Mouse (Mus musculus): ENCODE data around the gene Spdye4c. TPM values are rescaled to one million over a fixed set of nuclear protein-coding genes. Genes with fewer than 3 reads are reported as not detected.

The Spdye4c gene
- total and polyA plus RNA-seq, 3 experiments = not detected

GRCm38 (mm10) chr2:128555082-128555481 lies 35.9 kb upstream of the Spdye4c start:
- Histone ChIP-seq H3K36me3 (ENCODE audit: control insufficient read depth in 1 of 2, insufficient read depth in 2 of 2, low read length in 2 of 2) (no peaks in the 10 kb centered on the region), H3K4me1 (ENCODE audit: control insufficient read depth in 1 of 2, insufficient read depth in 2 of 2, low read length in 2 of 2) (no peaks in the 10 kb centered on the region), H3K79me2 (ENCODE audit: control insufficient read depth, insufficient read depth, low read length, poor library complexity) (no peaks in the 10 kb centered on the region), H3K27me3 (ENCODE audit: control insufficient read depth in 1 of 2, insufficient read depth in 2 of 2, low read length in 2 of 2) (peaks cover 0 to 6% of the 10 kb centered on the region in 2 experiments; a peak in 3 of 4 replicates), H3K9ac (ENCODE audit: control insufficient read depth, low read depth, low read length, poor library complexity, severe bottlenecking) (no peak overlapping the region), H3K4me3 (ENCODE audit: control insufficient read depth in 1 of 2, insufficient read depth in 1 of 2, low read depth in 2 of 2, low read length in 2 of 2) (no peak overlapping the region), H3K27ac (ENCODE audit: control insufficient read depth, low read depth, low read length) (no peak overlapping the region), H3K9me3 (replicated peaks; ENCODE audit: insufficient read depth, low read length) (no peaks in the 10 kb centered on the region)
- DNase-seq (ENCODE audit: low read depth, low spot score) = no peak
- TF ChIP-seq MXI1 (IDR thresholded peaks at IDR 0.05; ENCODE audit: low read depth, low read length) (no peak), CHD2 (IDR thresholded peaks at IDR 0.05; ENCODE audit: low read length) (no peak), SIN3A (IDR thresholded peaks at IDR 0.05; ENCODE audit: low read length) (no peak), TCF12 (IDR thresholded peaks at IDR 0.05; ENCODE audit: low read depth, low read length) (no peak), SMC3 (IDR thresholded peaks at IDR 0.05; ENCODE audit: low read depth, low read length) (no peak), USF2 (IDR thresholded peaks at IDR 0.05; ENCODE audit: borderline replicate concordance in 1 of 2, insufficient read depth in 1 of 2, low read depth in 1 of 2, low read length in 2 of 2) (no peak), NELFE (IDR thresholded peaks at IDR 0.05; ENCODE audit: low read depth, low read length) (no peak), ETS1 (IDR thresholded peaks at IDR 0.05; ENCODE audit: low read depth, low read length) (no peak), CHD1 (IDR thresholded peaks at IDR 0.05; ENCODE audit: low read depth, low read length) (no peak), ZKSCAN1 (IDR thresholded peaks at IDR 0.05; ENCODE audit: low read depth, low read length) (no peak)

- H3K27me3 ChIP-seq (ENCODE audit: control insufficient read depth in 1 of 2, insufficient read depth in 2 of 2, low read length in 2 of 2) = no peaks in the 10 kb centered on the region
- no peak overlapping the region for H3K9ac ChIP-seq (ENCODE audit: control insufficient read depth, low read depth, low read length, poor library complexity, severe bottlenecking)
- H3K4me1 ChIP-seq (ENCODE audit: control insufficient read depth in 1 of 2, insufficient read depth in 2 of 2, low read length in 2 of 2) = no peaks in the 10 kb centered on the region
- H3K79me2 ChIP-seq (ENCODE audit: control insufficient read depth, insufficient read depth, low read length, poor library complexity) = no peaks in the 10 kb centered on the region
- DNase-seq (ENCODE audit: low read depth, low spot score) = peak; percentile 45
- no peaks in the 10 kb centered on the region for H3K36me3 ChIP-seq (ENCODE audit: control insufficient read depth in 1 of 2, insufficient read depth in 2 of 2, low read length in 2 of 2)
- H3K9me3 ChIP-seq (replicated peaks; ENCODE audit: insufficient read depth, low read length) = no peaks in the 10 kb centered on the region
- no peak overlapping the region for H3K4me3 ChIP-seq (ENCODE audit: control insufficient read depth in 1 of 2, insufficient read depth in 1 of 2, low read depth in 2 of 2, low read length in 2 of 2)
- no peak overlapping the region for H3K27ac ChIP-seq (ENCODE audit: control insufficient read depth, low read depth, low read length)
- TF ChIP-seq RCOR1 (IDR thresholded peaks at IDR 0.05; ENCODE audit: low read depth, low read length) = no peak
- TF ChIP-seq GABPA (IDR thresholded peaks at IDR 0.05; ENCODE audit: low read depth, low read length) = no peak
- no peak for TF ChIP-seq ETS1 (IDR thresholded peaks at IDR 0.05; ENCODE audit: low read depth, low read length)
- no peak for TF ChIP-seq POLR2AphosphoS5 (IDR thresholded peaks at IDR 0.05; ENCODE audit: borderline replicate concordance, low read depth, low read length)
- TF ChIP-seq NRF1 (IDR thresholded peaks at IDR 0.05; ENCODE audit: insufficient read depth, low read depth, low read length, poor library complexity, severe bottlenecking) = no peak
- no peak for TF ChIP-seq GATA1 (IDR thresholded peaks at IDR 0.05; ENCODE audit: low read depth, low read length)
- TF ChIP-seq TBP (IDR thresholded peaks at IDR 0.05; ENCODE audit: low read depth, low read length) = no peak
- peak; percentile 33 to 63 (median 56); a peak in 5 of 6 replicates for TF ChIP-seq CTCF (IDR thresholded peaks at IDR 0.05 in 2 of 3, conservative IDR thresholded peaks at IDR 0.05 in 1 of 3; ENCODE audit: control insufficient read depth in 1 of 3, insufficient read depth in 1 of 3, low read depth in 2 of 3, low read length in 3 of 3, poor library complexity in 1 of 3, severe bottlenecking in 1 of 3)
- TF ChIP-seq MYB (IDR thresholded peaks at IDR 0.05; ENCODE audit: low read depth, low read length) = no peak
- TF ChIP-seq ZNF384 (IDR thresholded peaks at IDR 0.05; ENCODE audit: low read depth, low read length) = no peak
- no peak for TF ChIP-seq JUND (IDR thresholded peaks at IDR 0.05; ENCODE audit: low read depth, low read length)
- TF ChIP-seq MAX (IDR thresholded peaks at IDR 0.05; ENCODE audit: low read length) = no peak
- TF ChIP-seq BHLHE40 (IDR thresholded peaks at IDR 0.05; ENCODE audit: borderline replicate concordance, low read depth, low read length) = no peak
- TF ChIP-seq E2F4 (IDR thresholded peaks at IDR 0.05; ENCODE audit: borderline replicate concordance, low read depth, low read length) = no peak
- no peak for TF ChIP-seq USF1 (IDR thresholded peaks at IDR 0.05; ENCODE audit: low read depth, low read length)
- no peak for TF ChIP-seq ZMIZ1 (IDR thresholded peaks at IDR 0.05; ENCODE audit: low read depth, low read length)
- TF ChIP-seq TCF12 (IDR thresholded peaks at IDR 0.05; ENCODE audit: low read depth, low read length) = no peak
- no peak for TF ChIP-seq MAZ (IDR thresholded peaks at IDR 0.05; ENCODE audit: low read depth, low read length)
- no peak for TF ChIP-seq POLR2A (IDR thresholded peaks at IDR 0.05; ENCODE audit: control insufficient read depth in 1 of 2, insufficient read depth in 1 of 2, low read depth in 1 of 2, low read length in 2 of 2, poor library complexity in 1 of 2)
- peak; percentile 58 for TF ChIP-seq SMC3 (IDR thresholded peaks at IDR 0.05; ENCODE audit: low read depth, low read length)
- peak; percentile 61 for TF ChIP-seq RAD21 (IDR thresholded peaks at IDR 0.05; ENCODE audit: low read depth, low read length)
- TF ChIP-seq CHD1 (IDR thresholded peaks at IDR 0.05; ENCODE audit: low read depth, low read length) = no peak
- TF ChIP-seq TAL1 (IDR thresholded peaks at IDR 0.05; ENCODE audit: low read length) = no peak
- TF ChIP-seq MYC (IDR thresholded peaks at IDR 0.05; ENCODE audit: low read depth, low read length) = no peak
- peak; percentile 35; the same call in 1 of the 2 replicates for TF ChIP-seq ZC3H11A (IDR thresholded peaks at IDR 0.05; ENCODE audit: low read depth, low read length)
- no peak for TF ChIP-seq HCFC1 (IDR thresholded peaks at IDR 0.05; ENCODE audit: low read depth, low read length)
- TF ChIP-seq UBTF (IDR thresholded peaks at IDR 0.05; ENCODE audit: borderline replicate concordance, insufficient read depth, low read depth, low read length) = no peak
Measured at GRCm38 (mm10) chr2:128564195-128564594, 26.8 kb upstream of the Spdye4c start.
